Mouse (Mus musculus): ENCODE measurements around the gene Tecr. TPM values are rescaled to one million over a fixed set of nuclear protein-coding genes. Genes with fewer than 3 reads are reported as not detected.

The Tecr gene
- polyA plus RNA-seq, 1 experiment from 2014 or later: 1,130 TPM

- Histone ChIP-seq H3K36me3 (no peaks in the 10 kb centered on the region), H3K9me3 (peaks cover 7% of the 10 kb centered on the region; the same call in 1 of the 2 replicates), H3K9ac (no peak overlapping the region), H3K4me3 (no peak overlapping the region), H3K27ac (replicated peaks) (no peak overlapping the region), H3K4me1 (replicated peaks) (no peaks in the 10 kb centered on the region), H3K4me2 (no peak overlapping the region), H3K27me3 (no peaks in the 10 kb centered on the region)
- no peak for ATAC-seq (ENCODE audit: low read depth)
- WGBS: 74% methylated on average over 4 of the region's 4 CpGs
These were observed 31.1 kb upstream of the Tecr start for GRCm38 (mm10) chr8:83638856-83639255.

- H3K4me3 ChIP-seq: no peak overlapping the region
These were observed 24.4 kb upstream of the Tecr start for GRCm38 (mm10) chr8:83632083-83632707.

GRCm38 (mm10) chr8:83625676-83626299 is 18.0 kb upstream of the Tecr start:
- Histone ChIP-seq H3K27me3 (no peaks in the 10 kb centered on the region), H3K27ac (replicated peaks) (no peak overlapping the region), H3K9ac (no peak overlapping the region), H3K4me2 (no peak overlapping the region), H3K36me3 (no peaks in the 10 kb centered on the region), H3K4me1 (replicated peaks) (0 out of 2 replicates have a peak, but pooled peaks cover 6% of the 10 kb centered on the region), H3K9me3 (no peaks in the 10 kb centered on the region), H3K4me3 (no peak overlapping the region)
- no peak for ATAC-seq (ENCODE audit: low read depth)
- WGBS: 91% methylated on average over 6 of the region's 6 CpGs

More at GRCm38 (mm10) chr8:83632083-83632707, 24.4 kb upstream of the Tecr start:
- Histone ChIP-seq H3K9ac (no peak overlapping the region), H3K36me3 (no peaks in the 10 kb centered on the region), H3K27ac (replicated peaks) (no peak overlapping the region), H3K9me3 (peaks cover 7% of the 10 kb centered on the region; the same call in 1 of the 2 replicates), H3K4me1 (replicated peaks) (no peaks in the 10 kb centered on the region), H3K27me3 (no peaks in the 10 kb centered on the region), H3K4me2 (no peak overlapping the region)
- ATAC-seq (ENCODE audit: low read depth): no peak
- WGBS: 91% methylated on average over 7 of the region's 7 CpGs

- WGBS: 63% methylated on average over 3 of the region's 3 CpGs
- no peak for ATAC-seq (ENCODE audit: low read depth)
- Histone ChIP-seq H3K27me3 (no peaks in the 10 kb centered on the region), H3K4me1 (replicated peaks) (0 out of 2 replicates have a peak, but pooled peaks cover 6% of the 10 kb centered on the region), H3K4me2 (no peak overlapping the region), H3K4me3 (no peak overlapping the region), H3K9me3 (no peaks in the 10 kb centered on the region), H3K27ac (replicated peaks) (no peak overlapping the region), H3K9ac (no peak overlapping the region), H3K36me3 (no peaks in the 10 kb centered on the region)
These were observed 17.0 kb upstream of the Tecr start for GRCm38 (mm10) chr8:83624739-83625138.

GRCm38 (mm10) chr8:83623549-83623948 is 15.8 kb upstream of the Tecr start:
- no peaks in the 10 kb centered on the region for H3K36me3 ChIP-seq
- H3K9ac ChIP-seq: no peak overlapping the region
- no peak overlapping the region for H3K27ac ChIP-seq (replicated peaks)
- H3K27me3 ChIP-seq: no peaks in the 10 kb centered on the region
- H3K4me3 ChIP-seq: no peak overlapping the region
- no peak overlapping the region for H3K4me2 ChIP-seq
- H3K9me3 ChIP-seq: no peaks in the 10 kb centered on the region
- H3K4me1 ChIP-seq (replicated peaks): 0 out of 2 replicates have a peak, but pooled peaks cover 6% of the 10 kb centered on the region
- no peak for ATAC-seq (ENCODE audit: low read depth)
- 89% methylated on average over 7 of the region's 7 CpGs for WGBS

- H3K36me3 ChIP-seq: no peaks in the 10 kb centered on the region
- 0 out of 2 replicates have a peak, but pooled peaks cover 6% of the 10 kb centered on the region for H3K4me1 ChIP-seq (replicated peaks)
- peak overlapping the region; percentile 74 for H3K4me2 ChIP-seq
- peak overlapping the region; percentile 42 for H3K4me3 ChIP-seq
- H3K27ac ChIP-seq (replicated peaks): 0 out of 2 replicates have a peak overlapping the region, but pooled peaks have one; percentile 49
- WGBS: 12% methylated on average over 23 of the region's 23 CpGs
- H3K9ac ChIP-seq: peak overlapping the region; percentile 77
- peak; percentile 95 for ATAC-seq (ENCODE audit: low read depth)
- no peaks in the 10 kb centered on the region for H3K27me3 ChIP-seq
- H3K9me3 ChIP-seq: no peaks in the 10 kb centered on the region
These were observed 14.7 kb upstream of the Tecr start for GRCm38 (mm10) chr8:83622389-83622989.

GRCm38 (mm10) chr8:83621691-83622388 is 14.1 kb upstream of the Tecr start:
- peak overlapping the region; percentile 77 for H3K9ac ChIP-seq
- peak; percentile 52 for ATAC-seq (ENCODE audit: low read depth)

GRCm38 (mm10) chr8:83619568-83620285 is 12.0 kb upstream of the Tecr start:
- Histone ChIP-seq H3K36me3 (no peaks in the 10 kb centered on the region), H3K4me2 (no peak overlapping the region), H3K9me3 (no peaks in the 10 kb centered on the region), H3K4me1 (replicated peaks) (0 out of 2 replicates have a peak, but pooled peaks cover 6% of the 10 kb centered on the region), H3K4me3 (no peak overlapping the region), H3K9ac (no peak overlapping the region), H3K27ac (replicated peaks) (no peak overlapping the region), H3K27me3 (no peaks in the 10 kb centered on the region)
- WGBS: 94% methylated on average over 9 of the region's 9 CpGs
- no peak for ATAC-seq (ENCODE audit: low read depth)

More at GRCm38 (mm10) chr8:83621691-83622388, 14.1 kb upstream of the Tecr start:
- Histone ChIP-seq H3K27ac (replicated peaks) (0 out of 2 replicates have a peak overlapping the region, but pooled peaks have one; percentile 49), H3K4me3 (peak overlapping the region; percentile 42), H3K36me3 (no peaks in the 10 kb centered on the region), H3K9me3 (no peaks in the 10 kb centered on the region), H3K4me1 (replicated peaks) (0 out of 2 replicates have a peak, but pooled peaks cover 6% of the 10 kb centered on the region), H3K27me3 (no peaks in the 10 kb centered on the region), H3K4me2 (peak overlapping the region; percentile 74)
- 59% methylated on average over 15 of the region's 15 CpGs for WGBS

- WGBS: 92% methylated on average over 2 of the region's 2 CpGs
- Histone ChIP-seq H3K9ac (no peak overlapping the region), H3K4me2 (no peak overlapping the region), H3K27ac (replicated peaks) (no peak overlapping the region), H3K9me3 (no peaks in the 10 kb centered on the region), H3K4me3 (no peak overlapping the region), H3K4me1 (replicated peaks) (0 out of 2 replicates have a peak, but pooled peaks cover 6% of the 10 kb centered on the region), H3K27me3 (no peaks in the 10 kb centered on the region), H3K36me3 (peaks cover 9% of the 10 kb centered on the region)
- no peak for ATAC-seq (ENCODE audit: low read depth)
These were observed 10.8 kb upstream of the Tecr start for GRCm38 (mm10) chr8:83618566-83618965.

- Histone ChIP-seq H3K4me3 (no peak overlapping the region), H3K4me1 (replicated peaks) (0 out of 2 replicates have a peak, but pooled peaks cover 5% of the 10 kb centered on the region), H3K27ac (replicated peaks) (no peak overlapping the region), H3K27me3 (no peaks in the 10 kb centered on the region), H3K9me3 (no peaks in the 10 kb centered on the region), H3K36me3 (peaks cover 20% of the 10 kb centered on the region), H3K9ac (no peak overlapping the region), H3K4me2 (no peak overlapping the region)
- ATAC-seq (ENCODE audit: low read depth): no peak
- WGBS: 96% methylated on average over 2 of the region's 2 CpGs
These were observed 9.3 kb upstream of the Tecr start for GRCm38 (mm10) chr8:83617111-83617510.

- Histone ChIP-seq H3K4me3 (no peak overlapping the region), H3K27me3 (no peaks in the 10 kb centered on the region), H3K9ac (no peak overlapping the region), H3K36me3 (peaks cover 25% of the 10 kb centered on the region), H3K9me3 (no peaks in the 10 kb centered on the region), H3K27ac (replicated peaks) (no peak overlapping the region), H3K4me1 (replicated peaks) (no peaks in the 10 kb centered on the region), H3K4me2 (no peak overlapping the region)
- no peak for ATAC-seq (ENCODE audit: low read depth)
These were observed 8.9 kb upstream of the Tecr start for GRCm38 (mm10) chr8:83616625-83617024.
